Mouse (Mus musculus): ENCODE results near the gene Slc22a15.

Slc22a15 gene

GRCm38 (mm10) chr3:101812341-101812962 is 111.8 kb downstream of the Slc22a15 start:
- peak; percentile 58 to 60 for DNase-seq (ENCODE audit: low spot score in 2 of 2)

DNA sequence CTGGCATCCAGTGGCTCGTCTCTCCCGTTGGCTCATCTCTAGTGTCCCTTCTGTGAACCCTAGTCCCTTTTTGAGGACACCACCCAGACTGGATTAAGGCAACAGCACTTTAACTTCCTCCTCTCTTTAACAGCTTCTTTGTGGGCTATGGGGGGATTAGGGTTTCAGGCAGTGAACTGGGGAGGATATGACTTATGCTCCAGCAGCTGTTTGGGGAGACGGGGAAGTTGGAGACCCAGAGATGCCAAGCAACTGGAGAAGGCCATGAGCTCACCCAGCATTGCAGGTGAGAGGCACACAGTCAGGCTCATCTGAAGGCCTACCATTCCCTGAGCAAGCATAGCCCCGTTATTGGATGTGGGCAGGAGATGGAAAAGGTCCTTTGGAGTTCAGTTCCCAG is 112.3 kb downstream of the Slc22a15 start:
- DNase-seq (ENCODE audit: low spot score in 2 of 2), result no peak

- no peak for DNase-seq (ENCODE audit: low spot score in 2 of 2)
Measured at GRCm38 (mm10) chr3:101807646-101808045, 116.6 kb downstream of the Slc22a15 start.

- DNase-seq (ENCODE audit: low spot score in 2 of 2), result no peak
Measured at GRCm38 (mm10) chr3:101806941-101807340, 117.3 kb downstream of the Slc22a15 start.

GRCm38 (mm10) chr3:101806149-101806548 is 118.1 kb downstream of the Slc22a15 start:
- peak; percentile 85 to 88 for DNase-seq (ENCODE audit: low spot score in 2 of 2)

Measured in frontal cortex, postnatal 25 days (tissue).